Mouse (Mus musculus) monocyte, adult 2 months (primary cell): ENCODE results near the gene B230118H07Rik.
"Not testable (repeated sequence)": the region's sequence is repeated elsewhere in the genome, so short reads cannot be mapped to it uniquely, and the experiment has no call there.

Source experiments
- DNase-seq, 2 experiments: peaks; one replicate each; pipeline ENCODE4 v3.0.0; 2022; ENCODE audit warnings: low spot score in 2 of 2, low read depth in 1 of 2

B230118H07Rik gene

DNA sequence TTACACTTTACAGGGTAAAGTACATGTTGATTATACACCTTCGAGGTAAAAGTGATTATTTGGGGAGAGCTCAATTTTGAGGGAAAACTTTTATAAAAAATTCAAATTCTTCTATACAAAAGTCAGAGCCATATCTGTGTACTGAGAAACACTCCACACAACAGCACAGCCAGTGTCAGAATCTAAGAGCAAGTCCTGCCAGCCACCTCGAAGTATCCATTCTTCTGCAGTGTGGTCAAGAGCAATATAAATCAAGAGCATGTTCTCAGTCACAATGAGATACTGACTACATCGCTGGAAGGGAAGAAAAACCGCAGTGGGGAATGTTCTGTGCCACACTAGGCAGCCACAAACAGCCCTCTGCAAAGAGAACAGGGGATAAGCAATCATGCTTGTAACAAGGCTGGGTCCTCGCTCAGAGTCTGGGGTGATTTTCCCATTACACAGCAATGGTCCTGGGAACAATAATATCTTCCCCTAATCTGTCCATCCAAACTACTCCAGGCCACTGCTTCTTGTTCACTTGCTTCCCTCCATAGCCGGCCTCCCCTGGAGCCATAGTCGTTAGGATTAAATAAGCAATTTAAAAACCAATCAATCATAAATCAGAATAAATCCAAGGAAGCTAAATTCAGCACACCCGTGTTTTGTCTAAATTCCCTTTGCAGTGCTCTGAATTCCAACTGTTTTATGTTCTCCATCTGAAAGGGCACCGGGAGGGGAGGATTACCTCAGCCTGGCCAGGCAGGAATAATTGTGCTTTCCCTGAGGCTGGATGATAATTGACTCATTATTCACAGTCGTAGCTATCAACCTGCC, 57.1 kb downstream of the B230118H07Rik start:
- DNase-seq = no peak

DNA sequence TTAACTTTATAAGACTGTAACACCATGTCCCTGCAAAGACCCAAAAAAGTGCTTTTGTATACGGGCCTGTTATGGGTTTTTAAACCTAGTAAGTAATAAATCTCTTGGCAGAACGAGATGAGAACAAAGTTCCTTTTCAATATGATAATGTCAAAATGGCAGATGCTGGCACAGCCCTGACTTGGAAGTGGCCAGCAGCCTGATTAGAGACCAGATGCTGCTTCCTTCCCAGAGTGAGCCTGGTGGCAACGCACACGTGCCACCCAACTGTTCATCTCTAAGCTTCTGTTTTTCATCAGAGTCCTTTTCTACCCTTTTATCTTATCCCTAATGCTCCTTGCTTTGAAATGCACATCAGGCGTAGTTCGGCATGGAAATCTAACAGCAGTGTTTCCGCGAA, 58.0 kb downstream of the B230118H07Rik start:
- DNase-seq = no peak

DNA sequence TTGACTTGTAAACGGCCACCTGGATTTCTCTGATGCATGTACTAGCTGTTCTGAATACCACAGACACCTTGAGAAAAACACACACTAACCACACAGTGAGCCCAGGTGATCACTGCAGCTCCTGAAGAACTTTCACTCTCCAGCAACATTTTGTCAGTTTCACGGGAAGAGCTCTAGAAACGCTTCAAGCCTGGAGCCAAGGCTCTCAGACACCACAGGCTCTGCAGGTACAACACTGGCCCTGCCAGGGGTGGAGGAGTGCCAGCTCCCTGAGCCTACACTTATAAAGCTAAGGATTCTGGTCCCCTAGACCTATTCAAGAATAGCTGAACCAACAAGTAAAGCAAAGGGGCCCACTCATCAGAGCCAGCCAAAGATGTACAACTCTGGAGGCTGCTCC, 67.9 kb downstream of the B230118H07Rik start:
- DNase-seq = no peak

DNA sequence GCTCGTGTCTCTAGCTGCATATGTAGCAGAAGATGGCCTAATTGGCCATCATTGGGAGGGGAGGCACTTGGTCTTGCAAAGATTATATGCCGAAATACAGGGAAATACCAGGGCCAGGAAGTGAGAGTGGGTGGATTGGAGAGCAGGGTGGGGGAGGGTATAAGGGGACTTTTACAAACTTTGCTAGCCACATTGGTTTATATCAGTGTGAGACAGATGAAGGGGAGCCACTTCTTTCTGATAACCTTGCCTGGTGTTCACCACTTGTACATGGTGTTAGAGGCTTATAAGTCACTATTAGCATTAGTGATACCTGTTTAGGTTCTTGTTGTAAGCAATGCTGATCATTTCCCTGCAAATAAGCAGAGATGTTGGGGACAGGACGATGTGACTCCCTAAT, 68.4 kb downstream of the B230118H07Rik start:
- no peak for DNase-seq

DNA sequence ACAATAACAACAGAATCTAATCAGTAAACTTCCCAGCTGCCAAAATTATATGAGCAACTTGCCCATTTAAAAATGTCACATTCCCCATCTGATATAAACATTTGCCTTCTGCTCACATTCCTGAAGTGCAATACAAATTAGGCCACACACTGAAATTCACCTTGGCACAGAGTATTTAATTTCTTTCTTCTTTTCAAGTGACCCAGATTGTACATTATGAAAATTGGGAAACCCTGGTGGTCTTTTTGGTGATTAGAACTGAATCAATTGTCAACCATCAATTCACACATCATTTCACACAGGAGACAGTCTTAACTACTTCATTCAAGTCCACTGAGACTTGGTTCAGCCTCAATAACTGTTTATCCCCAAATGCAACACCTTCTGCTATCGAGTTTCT, 68.9 kb downstream of the B230118H07Rik start:
- DNase-seq = no peak

DNA sequence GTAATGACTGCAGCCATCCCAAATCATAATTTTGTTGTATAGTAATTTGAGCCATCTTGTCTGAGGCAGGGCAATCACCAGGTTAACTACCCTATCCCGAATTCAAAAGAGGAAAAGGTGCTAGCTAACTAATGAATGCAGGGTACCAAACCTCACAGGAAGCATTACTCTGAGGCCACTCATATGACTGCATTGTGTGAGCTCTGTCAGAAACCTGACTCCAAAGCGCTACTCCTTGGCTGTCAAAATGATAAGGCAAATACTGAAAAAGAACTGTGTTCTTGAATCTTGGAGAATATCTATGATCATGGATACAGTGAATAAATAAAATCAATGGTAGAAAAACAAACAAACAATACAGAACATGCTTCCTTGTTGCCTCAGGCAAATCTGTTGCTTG, 69.3 kb downstream of the B230118H07Rik start:
- no peak for DNase-seq

DNA sequence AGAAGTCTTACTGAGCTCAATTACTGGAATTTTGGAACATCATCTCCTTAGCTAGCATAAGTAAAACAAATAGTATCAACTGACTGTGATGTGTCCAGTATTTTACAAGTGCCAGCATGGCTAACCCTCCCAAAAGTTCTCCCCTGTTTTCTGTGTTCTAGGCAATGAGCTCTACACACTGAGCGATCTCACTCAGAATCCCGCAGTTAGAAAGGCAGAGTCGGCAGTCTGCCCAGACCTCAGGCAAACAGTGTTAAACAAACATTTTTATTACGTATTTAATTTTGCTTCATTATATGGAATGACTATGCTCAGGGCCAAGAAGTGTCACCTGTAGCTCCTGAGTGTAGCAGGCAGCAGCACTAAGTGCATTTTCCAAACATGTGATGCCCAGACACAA, 72.1 kb downstream of the B230118H07Rik start:
- DNase-seq = no peak

DNA sequence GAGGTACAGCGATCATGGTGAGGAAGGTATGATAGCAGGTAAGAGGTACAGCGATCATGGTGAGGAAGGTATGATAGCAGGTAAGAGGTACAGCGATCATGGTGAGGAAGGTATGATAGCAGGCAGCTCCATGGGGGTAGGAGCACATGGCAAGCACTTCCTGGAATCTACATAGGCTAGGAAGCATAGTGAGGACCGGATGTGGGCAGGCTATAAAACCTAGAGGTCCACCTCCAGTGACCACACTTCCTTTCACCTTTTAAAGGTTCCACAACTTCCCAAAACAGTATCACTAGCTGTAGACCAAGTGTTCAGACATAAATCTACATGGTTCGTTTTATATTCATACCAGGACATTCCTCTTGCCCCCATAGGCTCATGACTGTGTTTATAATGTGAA, 80.1 kb downstream of the B230118H07Rik start:
- no peak for DNase-seq

DNA sequence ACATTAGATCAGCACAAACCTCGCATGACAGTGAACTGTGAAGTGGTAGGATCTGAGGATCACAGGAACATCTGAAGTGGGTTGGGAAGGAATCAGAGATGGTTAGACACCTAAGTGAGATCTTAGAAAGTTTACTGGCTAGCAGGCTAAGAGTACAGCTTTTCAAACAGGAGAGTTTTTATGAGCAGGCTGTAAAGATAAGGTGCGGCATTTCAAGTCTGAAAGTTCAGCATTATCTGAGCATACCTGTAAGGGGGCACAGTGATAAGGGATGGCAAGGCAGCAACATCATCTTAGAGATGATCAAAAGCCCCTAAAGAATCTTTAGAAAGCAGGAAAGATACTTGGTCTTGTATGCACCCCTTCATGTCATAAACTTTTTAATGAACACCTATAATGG, 81.8 kb downstream of the B230118H07Rik start:
- DNase-seq = no peak

DNA sequence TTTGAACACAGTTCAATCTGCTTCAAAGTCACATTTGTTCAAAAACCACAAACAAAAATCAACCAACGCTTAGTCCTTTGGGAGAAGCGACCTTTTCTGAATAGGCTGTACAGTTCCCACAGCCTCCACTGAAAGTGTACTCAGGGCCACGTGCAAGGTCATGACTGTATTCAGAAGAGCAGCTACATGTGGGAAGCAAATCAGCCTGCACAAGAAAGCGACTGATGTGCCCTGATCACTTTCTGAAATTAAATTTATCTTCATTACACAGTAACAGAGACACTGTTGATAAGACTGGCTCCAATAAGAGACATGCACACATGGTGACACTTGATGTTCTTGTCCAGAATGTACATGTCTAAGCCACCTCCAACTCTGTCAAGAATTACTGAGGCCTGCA, 85.6 kb downstream of the B230118H07Rik start:
- DNase-seq = no peak

DNA sequence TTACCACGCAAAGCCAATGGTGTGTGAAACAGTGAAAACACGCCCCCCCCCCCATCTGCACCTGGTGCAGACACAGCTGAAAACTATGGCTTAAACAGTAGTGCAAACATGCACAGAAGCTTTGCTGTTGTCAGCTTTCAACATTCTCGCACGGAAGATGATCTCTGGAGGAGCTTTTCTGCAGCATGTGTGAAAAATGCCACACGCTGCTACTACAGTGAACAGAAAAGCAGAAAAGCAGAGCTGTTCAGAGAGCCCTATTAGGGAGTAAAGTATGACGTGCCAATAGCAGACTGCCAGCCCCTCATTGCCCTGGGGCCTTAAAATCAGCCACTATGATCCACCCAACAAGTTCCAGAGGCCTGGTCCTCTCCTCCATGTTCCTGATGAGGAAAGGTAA, 86.1 kb downstream of the B230118H07Rik start:
- DNase-seq = no peak

DNA sequence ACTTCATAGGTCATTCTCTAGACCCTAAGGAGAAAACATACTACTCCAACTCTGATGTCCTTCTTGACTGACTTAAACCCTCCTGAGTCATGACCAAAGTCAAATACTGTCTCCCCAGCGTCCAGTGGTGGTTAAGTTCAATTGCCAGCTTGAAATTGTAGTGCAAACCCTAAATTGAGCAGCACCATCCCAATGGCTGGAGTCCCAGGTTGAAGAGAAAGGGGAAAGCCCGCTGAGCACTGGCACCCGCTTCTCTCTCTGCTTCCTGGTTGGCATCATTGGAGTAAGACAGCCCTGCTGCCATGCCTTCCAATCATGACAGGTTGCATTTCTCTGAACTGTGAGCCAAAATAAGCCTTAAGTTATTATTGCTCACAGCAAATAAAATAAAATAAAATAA, 89.9 kb downstream of the B230118H07Rik start:
- DNase-seq = no peak

DNA sequence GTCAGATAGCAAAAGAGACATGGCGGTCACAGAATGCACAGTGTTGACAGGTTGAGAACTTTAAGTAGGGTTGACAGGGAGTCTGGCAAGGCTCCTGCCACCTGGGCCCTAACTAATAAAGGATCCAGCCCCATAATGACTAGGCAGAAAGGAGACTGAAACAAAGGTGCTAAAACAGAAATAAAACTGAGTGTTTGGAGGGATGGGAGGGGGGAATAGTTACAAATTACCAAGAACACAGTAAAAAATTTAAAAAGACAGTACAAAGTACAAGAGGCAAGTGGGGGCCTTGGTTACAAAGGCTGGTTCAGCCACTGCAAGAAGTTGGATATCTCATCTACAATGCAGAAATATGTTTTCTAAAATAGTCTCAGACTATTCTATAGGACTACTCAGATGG, 93.4 kb downstream of the B230118H07Rik start:
- no peak for DNase-seq

DNA sequence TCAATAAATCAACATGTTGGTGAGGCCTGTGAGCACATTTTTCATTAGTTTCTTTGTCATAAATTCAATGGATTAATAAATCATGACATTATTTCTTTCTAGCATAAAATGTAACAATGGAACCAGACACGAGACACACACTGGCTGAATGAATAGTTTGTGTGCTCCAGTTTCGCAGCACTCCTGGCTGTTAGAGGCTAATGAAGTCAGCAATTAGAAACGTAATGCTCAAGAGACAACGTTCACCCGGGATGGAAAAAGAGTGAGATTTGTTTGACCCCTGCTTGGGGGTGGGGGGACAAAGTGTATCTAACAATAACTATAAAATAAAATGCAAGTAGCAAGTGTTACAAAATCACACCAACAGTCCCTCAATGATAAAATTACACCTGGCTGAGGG, 95.5 kb downstream of the B230118H07Rik start:
- DNase-seq = no peak

DNA sequence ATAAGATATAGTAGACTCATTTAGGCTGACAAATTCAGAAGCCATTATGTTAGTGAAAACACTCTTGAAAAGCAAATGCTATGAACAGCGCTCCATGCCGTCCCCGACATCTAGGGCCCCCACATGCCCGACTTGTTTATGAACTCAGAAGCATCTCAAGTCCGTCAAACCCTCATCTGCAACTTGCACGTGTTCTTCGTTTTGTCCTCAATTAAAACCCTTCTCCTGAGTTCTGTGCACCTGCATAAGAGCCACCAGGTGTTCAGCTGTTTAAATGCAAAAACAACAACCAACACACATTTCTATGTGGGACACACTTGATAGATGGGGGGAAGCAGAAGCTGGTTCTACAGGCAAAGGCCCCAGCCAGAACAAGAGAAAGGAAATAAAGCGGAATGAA, 97.0 kb downstream of the B230118H07Rik start:
- no peak for DNase-seq

DNA sequence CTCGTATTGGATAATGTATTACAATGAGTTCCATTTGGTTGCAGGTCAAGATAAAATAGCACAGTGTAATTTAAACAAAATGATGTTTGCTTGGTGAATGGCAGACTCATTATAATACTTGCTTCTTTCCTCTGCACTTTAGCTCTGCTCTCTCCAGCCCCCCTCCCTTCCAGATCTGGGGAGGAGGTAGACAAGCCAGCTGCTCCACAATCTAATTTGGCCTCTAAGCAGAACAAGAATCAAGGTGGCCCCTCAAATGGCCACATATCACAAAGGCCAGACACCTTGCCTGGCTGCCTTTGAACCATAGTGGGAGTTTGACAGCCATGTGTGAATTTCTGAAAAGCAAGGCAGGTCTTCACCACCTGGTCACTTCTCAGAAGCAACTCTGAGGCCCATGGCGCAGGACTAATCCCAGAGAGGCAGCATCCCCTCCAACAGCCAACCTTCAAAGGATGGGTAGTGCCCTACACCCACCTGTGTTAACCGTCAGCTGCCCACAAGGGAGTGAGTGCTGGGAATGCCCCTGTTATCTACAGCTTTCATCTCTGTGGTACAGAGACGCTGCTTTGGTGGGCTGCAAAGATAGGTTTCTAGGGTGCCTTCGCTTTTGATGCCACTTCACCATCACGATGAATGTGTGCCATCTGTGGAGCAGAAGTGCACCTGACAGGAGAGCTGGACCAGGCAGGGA, 98.2 kb downstream of the B230118H07Rik start:
- no peak for DNase-seq

DNA sequence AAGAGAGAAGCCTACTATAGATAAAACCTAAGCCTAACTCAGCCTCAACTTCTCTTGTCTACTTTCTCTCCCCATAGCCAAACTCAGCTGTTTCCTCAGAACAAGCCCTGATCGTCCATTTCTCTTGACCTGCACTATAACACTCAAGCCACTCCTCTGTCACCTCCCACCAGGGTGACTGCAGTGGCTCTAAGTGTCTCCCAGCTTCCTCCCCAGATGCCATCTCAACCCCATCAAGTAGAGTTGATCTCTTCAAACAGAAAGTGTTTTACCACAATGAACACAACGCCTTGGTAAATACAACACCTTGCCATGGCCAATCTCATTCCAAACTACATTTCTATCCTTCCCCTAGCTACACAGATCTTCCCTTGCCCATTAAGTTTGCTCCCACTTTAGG, 99.2 kb downstream of the B230118H07Rik start:
- DNase-seq = no peak

DNA sequence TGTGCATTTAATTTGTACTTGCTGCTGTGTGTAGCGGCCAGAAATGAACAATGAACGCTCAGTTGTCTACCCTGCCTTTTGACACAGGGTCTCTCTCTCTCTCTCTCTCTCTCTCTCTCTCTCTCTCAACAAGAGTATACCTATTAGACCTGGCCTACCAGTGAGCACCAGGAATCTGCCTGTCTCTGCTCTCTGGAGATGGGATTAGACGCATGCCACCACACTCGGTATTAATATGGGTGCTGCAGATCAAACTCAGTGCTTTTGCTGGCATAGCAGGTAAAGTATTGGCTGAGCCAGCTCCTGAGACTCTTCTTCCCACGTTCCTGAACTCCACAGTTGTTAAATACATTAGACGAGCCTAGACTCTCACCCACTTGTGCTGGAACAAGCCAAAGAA, 100.5 kb downstream of the B230118H07Rik start:
- no peak for DNase-seq

DNA sequence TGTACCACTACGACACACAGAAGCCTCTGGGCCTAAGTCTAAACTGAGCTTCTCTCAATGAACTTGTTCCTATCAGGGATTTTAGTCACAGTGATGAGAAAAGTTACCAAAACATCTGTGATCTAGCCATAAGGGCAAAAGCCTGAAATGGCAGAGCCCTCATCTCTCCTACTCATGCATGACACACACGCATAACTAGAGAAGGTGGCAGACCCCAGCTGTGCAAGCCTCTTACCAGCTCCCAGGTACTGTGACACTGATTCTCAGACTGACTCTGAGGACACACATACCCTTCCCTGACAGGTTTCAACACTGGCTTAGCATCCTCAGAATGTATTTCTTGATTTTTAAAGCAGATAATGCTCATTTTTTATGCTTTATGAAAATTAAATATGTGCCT, 103.7 kb downstream of the B230118H07Rik start:
- no peak for DNase-seq

DNA sequence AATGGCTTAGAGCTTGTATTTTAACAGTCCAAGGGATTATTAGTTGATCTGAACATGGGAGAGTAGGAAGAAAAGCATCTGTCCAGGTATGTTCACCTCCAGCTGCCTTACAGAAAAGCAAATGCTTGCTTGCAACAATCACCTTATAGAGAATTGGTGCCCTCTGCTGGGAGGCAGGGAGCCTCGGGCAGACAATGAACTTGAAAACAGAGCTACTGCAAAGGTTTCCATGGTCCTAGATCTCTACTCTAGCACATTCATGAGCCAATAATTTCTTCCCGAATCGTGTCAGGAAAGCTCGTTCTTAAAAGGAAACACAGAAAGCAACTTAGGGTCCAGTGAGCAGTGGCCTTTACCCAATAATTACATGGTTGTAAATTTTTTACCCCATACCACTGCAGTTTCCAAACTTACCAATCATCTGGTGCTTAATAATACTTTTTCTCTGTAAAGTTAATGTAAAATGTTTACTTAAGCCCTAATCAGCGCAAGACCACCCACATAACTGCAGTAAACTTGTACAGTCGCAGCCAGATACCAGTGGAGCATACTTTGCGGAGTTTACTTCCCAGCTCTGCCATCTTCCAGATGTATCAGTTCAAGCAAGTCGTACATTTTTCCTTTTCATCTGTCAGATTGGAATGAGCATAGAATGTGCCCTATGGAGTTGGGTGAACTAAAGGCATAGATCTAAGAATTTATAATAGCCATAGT, 105.5 kb downstream of the B230118H07Rik start:
- DNase-seq = no peak

DNA sequence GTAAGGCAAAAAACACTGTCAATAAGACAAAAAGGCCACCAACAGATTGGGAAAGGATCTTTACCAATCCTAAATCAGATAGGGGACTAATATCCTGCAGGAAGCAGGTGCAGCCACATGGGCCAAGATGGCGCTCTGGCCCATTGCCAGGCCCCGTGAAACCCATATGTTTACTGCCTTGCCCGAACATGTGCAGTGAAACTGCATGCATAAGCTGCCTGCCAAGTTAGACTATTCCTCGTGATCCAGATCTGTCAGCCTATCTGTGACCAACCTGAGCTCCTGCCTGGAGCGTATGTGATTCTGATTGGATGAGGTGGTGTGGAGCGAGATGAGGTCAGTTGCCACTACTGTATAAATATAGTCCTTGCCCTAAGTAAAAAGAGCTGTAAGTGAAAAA, 112.4 kb downstream of the B230118H07Rik start:
- DNase-seq = not testable (repeated sequence)

DNA sequence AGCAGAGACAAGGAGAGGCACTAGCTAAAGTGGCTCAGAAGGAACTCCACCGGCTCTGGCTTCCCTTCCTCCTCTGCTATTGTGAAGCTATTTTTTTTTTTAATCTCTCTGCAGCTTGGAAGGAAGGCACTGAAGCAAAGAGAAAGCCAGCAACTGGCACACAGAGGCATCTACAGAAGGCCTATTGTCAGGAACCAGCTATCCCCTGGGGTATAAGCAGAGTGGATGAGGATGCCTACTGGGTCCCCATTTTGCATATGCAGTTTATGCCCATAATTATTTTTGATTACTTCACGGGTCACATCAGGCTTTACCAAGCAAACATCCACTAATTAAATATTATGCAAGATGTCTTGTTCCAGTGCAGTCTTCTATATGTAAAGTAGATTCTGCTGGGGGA, 115.6 kb downstream of the B230118H07Rik start:
- DNase-seq = no peak
